ENCODE assay signal across 8 mouse cellular contexts in genomic region chr15:31342496-31342901, GRCm38 (mm10). TPM values are rescaled to one million over a fixed set of nuclear protein-coding genes. Genes with fewer than 3 reads are reported as not detected.
A peak's percentile ranks its signal among the peaks of the same experiment; 100 is the strongest.
DNase-seq lines count a peak whose midpoint lies in the region; ATAC-seq and TF ChIP-seq lines count a peak whose summit lies in the region.
"Had no signal": no experiment of that assay in that cellular context is flagged by ENCODE, and none has a peak within 500 bp of the region (broad histone marks: within the 10 kb centered on the region; RNA-seq: fewer than 3 reads in every experiment).

No protein-coding gene starts in this region.

- H3K4me2 ChIP-seq in kidney, embryonic 16.5 days (replicated peaks; ENCODE audit: low read depth, low read length), result no peak overlapping the region
- H3K4me2 ChIP-seq in intestine, embryonic 16.5 days (ENCODE audit: low read depth, low read length), result no peak overlapping the region

- H3K27me3 ChIP-seq in kidney, embryonic 16.5 days (ENCODE audit: insufficient read depth, low read length), result no peaks in the 10 kb centered on the region
- no peaks in the 10 kb centered on the region for H3K27me3 ChIP-seq in intestine, embryonic 16.5 days (replicated peaks; ENCODE audit: control insufficient read depth, insufficient read depth, low read length)

- TF ChIP-seq POLR2A in bone marrow, adult 2 months (IDR thresholded peaks at IDR 0.05; ENCODE audit: borderline replicate concordance, control insufficient read depth, low read depth, low read length), result no peak

- no peak overlapping the region for H3K9ac ChIP-seq in kidney, embryonic 16.5 days (replicated peaks; ENCODE audit: low read length)
- no peak overlapping the region for H3K9ac ChIP-seq in intestine, embryonic 16.5 days (ENCODE audit: low read depth, low read length)

- peaks cover 14% of the 10 kb centered on the region for H3K4me1 ChIP-seq in kidney, embryonic 16.5 days (ENCODE audit: insufficient read depth, low read length)
- H3K4me1 ChIP-seq in bone marrow, adult 2 months (ENCODE audit: control insufficient read depth, insufficient read depth, low read length), result peaks cover 13% of the 10 kb centered on the region
- no peaks in the 10 kb centered on the region for H3K4me1 ChIP-seq in intestine, embryonic 16.5 days (ENCODE audit: control insufficient read depth, insufficient read depth, low read length)

- no peak for ATAC-seq in kidney, embryonic 16.5 days (ENCODE audit: low FRiP score, low TSS enrichment)
- ATAC-seq in intestine, embryonic 16.5 days, result no peak

- 36% methylated on average over 8 of the region's 8 CpGs for WGBS in kidney, embryonic 16.5 days
- WGBS in bone marrow, adult 2 months, result 50% methylated on average over 8 of the region's 8 CpGs
- WGBS in intestine, embryonic 16.5 days, result 41% methylated on average over 8 of the region's 8 CpGs

- intact Hi-C loops in heart, postnatal 36 days (cut with DNase I), result loop anchor here (2.0 kb wide), 1 partner anchor 76 kb away; no protein-coding TSS in a partner anchor

- H3K27ac ChIP-seq in kidney, embryonic 16.5 days (ENCODE audit: low read length), result no peak overlapping the region
- peak overlapping the region; percentile 28 for H3K27ac ChIP-seq in bone marrow, adult 2 months (ENCODE audit: control insufficient read depth, insufficient read depth, low read depth, low read length, poor library complexity)
- H3K27ac ChIP-seq in intestine, embryonic 16.5 days (ENCODE audit: low read length), result no peak overlapping the region

- no peak for TF ChIP-seq CTCF in bone marrow, adult 2 months (IDR thresholded peaks at IDR 0.05; ENCODE audit: control insufficient read depth, insufficient read depth, low read length)

- DNase-seq in kidney, adult 11 months, result peak; percentile 59
- DNase-seq in heart, postnatal 36 days, result peak; percentile 34 to 61
- peak; percentile 56 to 57 for DNase-seq in lung, postnatal 4 days
- DNase-seq in retina, embryonic 14.5 days (ENCODE audit: low spot score), result no peak
- DNase-seq: thymus, adult 18-20 months had no signal

- H3K36me3 ChIP-seq in kidney, embryonic 16.5 days (ENCODE audit: insufficient read depth, low read length), result no peaks in the 10 kb centered on the region
- H3K36me3 ChIP-seq in intestine, embryonic 16.5 days (ENCODE audit: control insufficient read depth, insufficient read depth, low read length), result no peaks in the 10 kb centered on the region

- H3K9me3 ChIP-seq in kidney, embryonic 16.5 days (ENCODE audit: low read length), result no peaks in the 10 kb centered on the region
- H3K9me3 ChIP-seq in intestine, embryonic 16.5 days (ENCODE audit: control insufficient read depth, low read length), result no peaks in the 10 kb centered on the region

- no peak overlapping the region for H3K4me3 ChIP-seq in kidney, embryonic 16.5 days (ENCODE audit: low read length)
- no peak overlapping the region for H3K4me3 ChIP-seq in bone marrow, adult 2 months (replicated peaks; ENCODE audit: control insufficient read depth, low read depth, low read length)
- no peak overlapping the region for H3K4me3 ChIP-seq in intestine, embryonic 16.5 days (ENCODE audit: low read length)

RNA-seq across cellular contexts. Expression of gene Ankrd33b, which starts 25.0 kb away (rescaled TPM):
- 8.5 and 8.6 TPM in 2 replicates for polyA plus RNA-seq in kidney, embryonic 16.5 days (2015; fragmentation: Nextera tagmentation; extraction: Ambion mirVana)
- 1.2 and 3.9 TPM in 2 replicates for polyA plus RNA-seq in bone marrow, adult 2 months (2011; ENCODE audit: insufficient read depth, insufficient read length, low replicate concordance, missing spikeins)
- 10 to 100 TPM; 22.9 to 32.0 TPM for total RNA-seq in heart, postnatal 36 days (2021)
- polyA plus RNA-seq in intestine, embryonic 16.5 days (2015; fragmentation: Nextera tagmentation; extraction: Ambion mirVana), result 0.07 and 0.76 TPM in 2 replicates
